Mouse (Mus musculus) thymus, postnatal 25 days (tissue): Measurements from ENCODE around the gene Bace2.
A peak's percentile ranks its signal among the peaks of the same experiment; 100 is the strongest.

Source experiments
- DNase-seq: peaks from one replicate; pipeline ENCODE4 v3.0.0; 2022

Gene Bace2

GRCm38 (mm10) chr16:97356499-97357187 is at the start of gene Bace2:
Gene Bace2, plus strand, starts transcription at chr16:97356742.
- DNase-seq, result peak; percentile 12

GRCm38 (mm10) chr16:97307594-97307993 is 48.9 kb upstream of the Bace2 start:
- DNase-seq, result no peak

GRCm38 (mm10) chr16:97309796-97310569 is 46.6 kb upstream of the Bace2 start:
- DNase-seq, result peak; percentile 20

- no peak for DNase-seq
Observed at GRCm38 (mm10) chr16:97310570-97310846, 46.0 kb upstream of the Bace2 start.

- peak; percentile 78 for DNase-seq
Observed at GRCm38 (mm10) chr16:97312960-97313686, 43.4 kb upstream of the Bace2 start.

GRCm38 (mm10) chr16:97321576-97321975 is 35.0 kb upstream of the Bace2 start:
- DNase-seq, result no peak

- DNase-seq, result no peak
Observed at GRCm38 (mm10) chr16:97322604-97323003, 33.9 kb upstream of the Bace2 start.

- DNase-seq, result peak; percentile 41
Observed at GRCm38 (mm10) chr16:97325975-97326374, 30.6 kb upstream of the Bace2 start.

- DNase-seq, result no peak
Observed at GRCm38 (mm10) chr16:97328602-97329001, 27.9 kb upstream of the Bace2 start.

- no peak for DNase-seq
Observed at GRCm38 (mm10) chr16:97353013-97353412, 3.5 kb upstream of the Bace2 start.

GRCm38 (mm10) chr16:97354632-97355031 is 1.9 kb upstream of the Bace2 start:
- no peak for DNase-seq

- no peak for DNase-seq
Observed at GRCm38 (mm10) chr16:97357188-97357821, 763 bp downstream of the Bace2 start.

- DNase-seq, result no peak
Observed at GRCm38 (mm10) chr16:97362231-97362888, 5.8 kb downstream of the Bace2 start.

- DNase-seq, result no peak
Observed at GRCm38 (mm10) chr16:97366141-97366540, 9.6 kb downstream of the Bace2 start.

- no peak for DNase-seq
Observed at GRCm38 (mm10) chr16:97370258-97370657, 13.7 kb downstream of the Bace2 start.

GRCm38 (mm10) chr16:97387955-97388354 is 31.4 kb downstream of the Bace2 start:
- DNase-seq, result no peak

- no peak for DNase-seq
Observed at GRCm38 (mm10) chr16:97391289-97391688, 34.7 kb downstream of the Bace2 start.

- DNase-seq, result no peak
Observed at GRCm38 (mm10) chr16:97391701-97392384, 35.3 kb downstream of the Bace2 start.

GRCm38 (mm10) chr16:97396436-97396835 is 39.9 kb downstream of the Bace2 start:
- no peak for DNase-seq

GRCm38 (mm10) chr16:97397945-97398531 is 41.5 kb downstream of the Bace2 start:
- no peak for DNase-seq

- DNase-seq, result no peak
Observed at GRCm38 (mm10) chr16:97399991-97400390, 43.4 kb downstream of the Bace2 start.

- DNase-seq, result no peak
Observed at GRCm38 (mm10) chr16:97401741-97402140, 45.2 kb downstream of the Bace2 start.
